Mouse (Mus musculus): ENCODE results near the gene Olfr1126. TPM values are rescaled to one million over a fixed set of nuclear protein-coding genes. Genes with fewer than 3 reads are reported as not detected.

The Olfr1126 gene
- not detected for polyA plus RNA-seq (2012; fragmentation: generic; extraction: Trizol)

GRCm38 (mm10) chr2:87453662-87454061 is at the start of gene Olfr1126:
Olfr1126 (plus strand) TSS chr2:87453962.

GRCm38 (mm10) chr2:87416335-87416734 is 37.4 kb upstream of the Olfr1126 start, which contains the start of gene Olfr1123:
Olfr1123 (plus strand) TSS chr2:87416635.

GRCm38 (mm10) chr2:87429975-87430374 is 23.8 kb upstream of the Olfr1126 start, which contains the start of gene Olfr1124:
Olfr1124 (plus strand) TSS chr2:87430275.

GRCm38 (mm10) chr2:87496993-87497392 is 43.2 kb downstream of the Olfr1126 start, which contains the start of gene Pramel7:
Pramel7 (minus strand) TSS chr2:87497093.

GRCm38 (mm10) chr2:87506265-87506664 is 52.5 kb downstream of the Olfr1126 start, which contains the start of gene Pramel6:
Pramel6 (plus strand) TSS chr2:87506565.

Other genes starting within 250 kb of the Olfr1126 start
- gene Olfr1113, start 245.0 kb upstream of the Olfr1126 start, polyA plus RNA-seq (2012; fragmentation: generic; extraction: Trizol) = not detected
- gene Olfr1115, start 205.9 kb upstream of the Olfr1126 start, polyA plus RNA-seq (2012; fragmentation: generic; extraction: Trizol) = not detected
- gene Olfr1116, start 186.4 kb upstream of the Olfr1126 start, polyA plus RNA-seq (2012; fragmentation: generic; extraction: Trizol) = not detected
- gene Olfr1118, start 146.4 kb upstream of the Olfr1126 start, polyA plus RNA-seq (2012; fragmentation: generic; extraction: Trizol) = not detected
- gene Olfr1120, start 99.1 kb upstream of the Olfr1126 start, polyA plus RNA-seq (2012; fragmentation: generic; extraction: Trizol) = not detected
- not detected for gene Olfr1121, start 84.1 kb upstream of the Olfr1126 start, polyA plus RNA-seq (2012; fragmentation: generic; extraction: Trizol)
- gene Olfr1122, start 68.1 kb upstream of the Olfr1126 start, polyA plus RNA-seq (2012; fragmentation: generic; extraction: Trizol) = not detected
- not detected for gene Olfr1123, start 37.3 kb upstream of the Olfr1126 start, polyA plus RNA-seq (2012; fragmentation: generic; extraction: Trizol)
- gene Olfr1124, start 23.7 kb upstream of the Olfr1126 start, polyA plus RNA-seq (2012; fragmentation: generic; extraction: Trizol) = not detected
- gene Pramel7, start 43.1 kb downstream of the Olfr1126 start, polyA plus RNA-seq (2012; fragmentation: generic; extraction: Trizol) = not detected
- not detected for gene Pramel6, start 52.6 kb downstream of the Olfr1126 start, polyA plus RNA-seq (2012; fragmentation: generic; extraction: Trizol)
- gene Olfr153, start 77.8 kb downstream of the Olfr1126 start, polyA plus RNA-seq (2012; fragmentation: generic; extraction: Trizol) = not detected
- not detected for gene Olfr1128, start 91.6 kb downstream of the Olfr1126 start, polyA plus RNA-seq (2012; fragmentation: generic; extraction: Trizol)
- gene Olfr1129, start 119.9 kb downstream of the Olfr1126 start, polyA plus RNA-seq (2012; fragmentation: generic; extraction: Trizol) = not detected
- gene Olfr1130, start 152.2 kb downstream of the Olfr1126 start, polyA plus RNA-seq (2012; fragmentation: generic; extraction: Trizol) = not detected
- not detected for gene Olfr1131, start 173.1 kb downstream of the Olfr1126 start, polyA plus RNA-seq (2012; fragmentation: generic; extraction: Trizol)
- gene Olfr1132, start 183.6 kb downstream of the Olfr1126 start, polyA plus RNA-seq (2012; fragmentation: generic; extraction: Trizol) = not detected
- gene Olfr1133, start 193.4 kb downstream of the Olfr1126 start, polyA plus RNA-seq (2012; fragmentation: generic; extraction: Trizol) = not detected
- not detected for gene Olfr1134, start 204.5 kb downstream of the Olfr1126 start, polyA plus RNA-seq (2012; fragmentation: generic; extraction: Trizol)
- not detected for gene Olfr1135, start 219.7 kb downstream of the Olfr1126 start, polyA plus RNA-seq (2012; fragmentation: generic; extraction: Trizol)
- gene Olfr1136, start 240.0 kb downstream of the Olfr1126 start, polyA plus RNA-seq (2012; fragmentation: generic; extraction: Trizol) = not detected